Mouse (Mus musculus) megakaryocyte, embryonic 14.5 days (primary cell): ENCODE data around the gene Tdrd1. TPM values are rescaled to one million over a fixed set of nuclear protein-coding genes. Genes with fewer than 3 reads are reported as not detected.

ENCODE experiments used
- H3K27me3 ChIP-seq: replicated peaks from 2 replicates; pipeline ENCODE3; 2012; ENCODE audit warnings: inconsistent platforms
- H3K36me3 ChIP-seq: replicated peaks from 2 replicates; pipeline ENCODE3; 2012; ENCODE audit warnings: low read length, inconsistent platforms, mixed read lengths
- H3K4me1 ChIP-seq: 2 replicates; pipeline ENCODE4 v1.6.1; 2012; ENCODE audit warnings: inconsistent platforms
- H3K4me3 ChIP-seq: replicated peaks from 2 replicates; pipeline ENCODE3; 2012; ENCODE audit warnings: moderate library complexity, mild to moderate bottlenecking, inconsistent platforms
- H3K9me3 ChIP-seq: 2 replicates; pipeline ENCODE4 v1.6.1; 2012; ENCODE audit warnings: inconsistent platforms
- FLI1 ChIP-seq: IDR thresholded peaks from 2 replicates; pipeline ENCODE4 v1.6.1; 2012; ENCODE audit warnings: low read length, inconsistent platforms, mixed read lengths
- GATA1 ChIP-seq: IDR thresholded peaks from 3 replicates; pipeline ENCODE4 v1.6.1; 2012; ENCODE audit warnings: mixed read lengths, low read length, inconsistent platforms, borderline replicate concordance
- polyA plus RNA-seq: library from polyadenylated mRNA; stranded (reverse); fragments of >175 nt; gene quantifications from 2 replicates; pipeline ENCODE4 v1.2.3, GENCODE M21; 2012; ENCODE audit warnings: low replicate concordance; ENCODE audit not compliant: insufficient read depth

The Tdrd1 gene
- polyA plus RNA-seq, 1 experiment: not detected

GRCm38 (mm10) chr19:56802352-56802746 lies 23.7 kb upstream of the Tdrd1 start:
- Histone ChIP-seq H3K36me3 (peaks cover 88% of the 10 kb centered on the region), H3K9me3 (no peaks in the 10 kb centered on the region), H3K4me3 (peak overlapping the region; percentile 62), H3K4me1 (peaks cover 84% of the 10 kb centered on the region), H3K27me3 (no peaks in the 10 kb centered on the region)
- TF ChIP-seq GATA1 (no peak), FLI1 (no peak)

DNA sequence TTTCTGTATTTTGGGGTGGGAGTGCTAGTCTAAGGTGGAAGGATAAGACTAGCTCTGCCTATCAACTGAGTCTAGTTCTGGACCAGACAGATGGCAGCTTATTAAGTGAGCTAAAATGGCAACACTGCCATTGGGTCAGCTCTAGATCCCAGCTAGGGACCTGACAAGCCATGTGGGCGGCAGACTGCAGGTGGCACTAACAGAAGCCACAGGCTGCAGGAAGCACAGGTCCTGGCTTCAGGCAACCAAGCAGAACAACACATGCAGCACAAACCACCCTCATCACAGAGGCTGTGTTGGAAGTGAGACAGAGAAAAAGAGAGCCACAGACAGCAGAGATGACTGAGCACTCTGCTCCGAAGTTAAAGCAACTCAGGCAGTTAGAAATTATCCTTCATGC lies 20.6 kb upstream of the Tdrd1 start:
- no peaks in the 10 kb centered on the region for H3K27me3 ChIP-seq
- peak overlapping the region; percentile 46 for H3K4me3 ChIP-seq
- no peak for TF ChIP-seq FLI1
- TF ChIP-seq GATA1: no peak
- no peaks in the 10 kb centered on the region for H3K9me3 ChIP-seq
- H3K36me3 ChIP-seq: peaks cover 88% of the 10 kb centered on the region
- H3K4me1 ChIP-seq: peaks cover 69% of the 10 kb centered on the region

- peaks cover 67% of the 10 kb centered on the region for H3K4me1 ChIP-seq
- H3K36me3 ChIP-seq: peaks cover 88% of the 10 kb centered on the region
- H3K27me3 ChIP-seq: no peaks in the 10 kb centered on the region
- no peak overlapping the region for H3K4me3 ChIP-seq
- H3K9me3 ChIP-seq: no peaks in the 10 kb centered on the region
- TF ChIP-seq GATA1 (no peak), FLI1 (no peak)
These were observed 18.9 kb upstream of the Tdrd1 start for GRCm38 (mm10) chr19:56807122-56807521.

DNA sequence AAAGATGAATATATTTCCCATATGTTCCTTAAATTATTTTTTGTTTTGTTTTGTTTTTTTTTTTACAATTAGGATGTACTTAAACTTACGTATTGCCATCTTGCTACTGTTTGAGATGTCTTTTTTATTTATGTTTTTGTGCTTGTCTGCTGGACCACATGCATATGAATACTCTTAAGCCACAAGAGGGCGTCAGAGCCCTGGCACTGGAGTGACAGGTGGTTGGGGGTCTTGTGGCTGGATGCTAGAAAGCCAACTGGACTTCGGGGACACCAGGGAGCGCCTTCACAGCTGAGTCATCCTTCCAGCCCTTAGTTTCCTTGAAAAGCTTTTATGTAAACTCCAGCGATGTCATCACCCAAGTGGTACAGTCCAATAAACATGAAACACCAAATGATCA lies 17.2 kb upstream of the Tdrd1 start:
- H3K4me1 ChIP-seq: peaks cover 60% of the 10 kb centered on the region
- H3K9me3 ChIP-seq: no peaks in the 10 kb centered on the region
- TF ChIP-seq GATA1: no peak
- TF ChIP-seq FLI1: no peak
- no peaks in the 10 kb centered on the region for H3K27me3 ChIP-seq
- peaks cover 92% of the 10 kb centered on the region for H3K36me3 ChIP-seq
- no peak overlapping the region for H3K4me3 ChIP-seq

GRCm38 (mm10) chr19:56810641-56811146 lies 15.3 kb upstream of the Tdrd1 start:
- H3K4me3 ChIP-seq: no peak overlapping the region
- peaks cover 93% of the 10 kb centered on the region for H3K36me3 ChIP-seq
- TF ChIP-seq GATA1 (no peak), FLI1 (no peak)
- no peaks in the 10 kb centered on the region for H3K27me3 ChIP-seq
- H3K9me3 ChIP-seq: no peaks in the 10 kb centered on the region
- peaks cover 48% of the 10 kb centered on the region for H3K4me1 ChIP-seq

- Histone ChIP-seq H3K27me3 (no peaks in the 10 kb centered on the region), H3K9me3 (no peaks in the 10 kb centered on the region), H3K4me3 (no peak overlapping the region), H3K36me3 (peaks cover 87% of the 10 kb centered on the region), H3K4me1 (peaks cover 54% of the 10 kb centered on the region)
- TF ChIP-seq FLI1 (no peak), GATA1 (no peak)
These were observed 14.4 kb upstream of the Tdrd1 start for GRCm38 (mm10) chr19:56811590-56811989.

- H3K36me3 ChIP-seq: peaks cover 69% of the 10 kb centered on the region
- peaks cover 71% of the 10 kb centered on the region for H3K4me1 ChIP-seq
- H3K4me3 ChIP-seq: no peak overlapping the region
- H3K27me3 ChIP-seq: no peaks in the 10 kb centered on the region
- H3K9me3 ChIP-seq: no peaks in the 10 kb centered on the region
- TF ChIP-seq GATA1 (no peak), FLI1 (no peak)
These were observed 12.6 kb upstream of the Tdrd1 start for GRCm38 (mm10) chr19:56813360-56813759.

- Histone ChIP-seq H3K27me3 (peaks cover under 1% of the 10 kb centered on the region), H3K4me1 (peaks cover 64% of the 10 kb centered on the region), H3K9me3 (no peaks in the 10 kb centered on the region), H3K4me3 (peak overlapping the region; percentile 66), H3K36me3 (peaks cover 26% of the 10 kb centered on the region)
- TF ChIP-seq GATA1: no peak
- no peak for TF ChIP-seq FLI1
These were observed 8.0 kb upstream of the Tdrd1 start for GRCm38 (mm10) chr19:56817851-56818526.

GRCm38 (mm10) chr19:56821040-56821797 lies 4.8 kb upstream of the Tdrd1 start:
- Histone ChIP-seq H3K27me3 (peaks cover 19% of the 10 kb centered on the region), H3K36me3 (no peaks in the 10 kb centered on the region), H3K9me3 (peaks cover 7% of the 10 kb centered on the region), H3K4me1 (peaks cover 49% of the 10 kb centered on the region), H3K4me3 (peak overlapping the region; percentile 98)
- no peak for TF ChIP-seq FLI1
- TF ChIP-seq GATA1: no peak

DNA sequence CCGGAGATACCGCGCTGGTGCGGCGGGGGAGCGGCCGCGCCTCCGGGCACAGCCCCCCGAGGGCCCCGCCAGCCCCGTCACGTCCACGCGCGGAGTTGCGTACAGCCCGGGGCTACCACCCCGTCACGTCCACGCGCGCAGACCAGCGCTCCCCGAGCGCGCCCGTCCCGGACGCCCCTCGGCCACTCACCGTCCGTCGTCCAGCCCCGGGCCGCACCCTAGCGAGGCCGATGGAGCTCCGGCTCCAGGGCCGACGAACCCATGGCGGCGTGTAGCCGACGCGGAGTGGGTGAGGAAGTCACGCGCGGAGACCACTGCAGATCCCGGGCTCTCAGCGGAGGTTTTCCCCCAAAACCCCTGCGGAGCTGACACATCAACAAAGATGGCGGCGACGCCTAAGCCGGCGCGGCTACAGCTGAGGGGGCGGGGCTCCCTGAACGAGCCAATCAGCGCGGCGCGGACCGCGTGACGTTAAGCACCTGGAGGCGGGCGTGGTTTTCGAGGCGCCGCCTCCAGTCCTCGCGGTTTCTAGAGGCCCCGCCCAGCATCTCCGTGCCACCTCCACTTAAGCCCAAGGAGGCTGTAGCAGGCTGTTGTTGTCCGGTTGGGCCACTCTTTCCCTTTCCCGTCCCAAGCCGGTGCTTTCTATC lies 4.1 kb upstream of the Tdrd1 start, which contains the start of gene Ccdc186:
TSS of gene Ccdc186 (minus strand) at position 393 of the 650 bp plus-strand sequence.
- TF ChIP-seq FLI1: no peak
- TF ChIP-seq GATA1: no peak

More for the DNA sequence above, 4.1 kb upstream of the Tdrd1 start, which contains the start of gene Ccdc186:
- H3K9me3 ChIP-seq: peaks cover 11% of the 10 kb centered on the region
- peaks cover 42% of the 10 kb centered on the region for H3K4me1 ChIP-seq
- peak within 1 kb of the TSS; percentile 98 for H3K4me3 ChIP-seq
- no peaks in the 10 kb centered on the region for H3K36me3 ChIP-seq
- H3K27me3 ChIP-seq: peaks cover 25% of the 10 kb centered on the region
